Mouse (Mus musculus): Measurements from ENCODE around the gene Padi1. TPM values are rescaled to one million over a fixed set of nuclear protein-coding genes. Genes with fewer than 3 reads are reported as not detected.

Gene Padi1
- total RNA-seq, 2 experiments from 2014 or later, result not detected

GRCm38 (mm10) chr4:140827237-140827636, 18.3 kb downstream of the Padi1 start:
- intact Hi-C loops (cut with DNase I), result no loop called here
- no peak for DNase-seq (ENCODE audit: low spot score in 2 of 2)

- intact Hi-C loops (cut with DNase I), result no loop called here
- DNase-seq (ENCODE audit: low spot score in 2 of 2), result no peak
Observed at GRCm38 (mm10) chr4:140825942-140826341, 19.6 kb downstream of the Padi1 start.

- intact Hi-C loops (cut with DNase I), result loop anchor here (2.0 to 5.0 kb wide), 2 partner anchors 81 to 135 kb away; no protein-coding TSS in a partner anchor
- peak in 1 of 2 experiments; percentile 36 for DNase-seq (ENCODE audit: low spot score in 2 of 2)
Observed at GRCm38 (mm10) chr4:140821988-140822387, 23.6 kb downstream of the Padi1 start.

GRCm38 (mm10) chr4:140817413-140817812, 28.2 kb downstream of the Padi1 start:
- no peak for DNase-seq (ENCODE audit: low spot score in 2 of 2)
- intact Hi-C loops (cut with DNase I), result no loop called here

- intact Hi-C loops (cut with DNase I), result no loop called here
- no peak for DNase-seq (ENCODE audit: low spot score in 2 of 2)
Observed at GRCm38 (mm10) chr4:140815996-140816917, 29.3 kb downstream of the Padi1 start.

- DNase-seq (ENCODE audit: low spot score in 2 of 2), result no peak
- intact Hi-C loops (cut with DNase I), result no loop called here
Observed at GRCm38 (mm10) chr4:140815496-140815895, 30.1 kb downstream of the Padi1 start.

- no peak for DNase-seq (ENCODE audit: low spot score in 2 of 2)
- intact Hi-C loops (cut with DNase I), result no loop called here
Observed at GRCm38 (mm10) chr4:140814241-140815225, 31.0 kb downstream of the Padi1 start.

- intact Hi-C loops (cut with DNase I), result no loop called here
- DNase-seq (ENCODE audit: low spot score in 2 of 2), result no peak
Observed at GRCm38 (mm10) chr4:140813358-140814185, 32.0 kb downstream of the Padi1 start.

- intact Hi-C loops (cut with DNase I), result no loop called here
- no peak for DNase-seq (ENCODE audit: low spot score in 2 of 2)
Observed at GRCm38 (mm10) chr4:140812609-140813008, 33.0 kb downstream of the Padi1 start.

GRCm38 (mm10) chr4:140812191-140812590, 33.4 kb downstream of the Padi1 start:
- DNase-seq (ENCODE audit: low spot score in 2 of 2), result no peak
- intact Hi-C loops (cut with DNase I), result no loop called here

- intact Hi-C loops (cut with DNase I), result no loop called here
- no peak for DNase-seq (ENCODE audit: low spot score in 2 of 2)
Observed at GRCm38 (mm10) chr4:140810458-140811260, 34.9 kb downstream of the Padi1 start, which contains the start of gene Padi3. Gene Padi3 (minus strand): TSS chr4:140810648.

- no peak for DNase-seq (ENCODE audit: low spot score in 2 of 2)
- intact Hi-C loops (cut with DNase I), result no loop called here
Observed at GRCm38 (mm10) chr4:140809118-140809517, 36.5 kb downstream of the Padi1 start.

- no peak for DNase-seq (ENCODE audit: low spot score in 2 of 2)
- intact Hi-C loops (cut with DNase I), result no loop called here
Observed at GRCm38 (mm10) chr4:140804601-140805000, 41.0 kb downstream of the Padi1 start.

- DNase-seq (ENCODE audit: low spot score in 2 of 2), result no peak
- intact Hi-C loops (cut with DNase I), result no loop called here
Observed at GRCm38 (mm10) chr4:140801364-140801763, 44.2 kb downstream of the Padi1 start.

- no peak for DNase-seq (ENCODE audit: low spot score in 2 of 2)
- intact Hi-C loops (cut with DNase I), result no loop called here
Observed at GRCm38 (mm10) chr4:140796786-140797185, 48.8 kb downstream of the Padi1 start.

- intact Hi-C loops (cut with DNase I), result no loop called here
- no peak for DNase-seq (ENCODE audit: low spot score in 2 of 2)
Observed at GRCm38 (mm10) chr4:140794678-140795077, 50.9 kb downstream of the Padi1 start.

- no peak for DNase-seq (ENCODE audit: low spot score in 2 of 2)
- intact Hi-C loops (cut with DNase I), result no loop called here
Observed at GRCm38 (mm10) chr4:140793795-140794194, 51.8 kb downstream of the Padi1 start.

GRCm38 (mm10) chr4:140792584-140792983, 53.0 kb downstream of the Padi1 start:
- intact Hi-C loops (cut with DNase I), result no loop called here
- no peak for DNase-seq (ENCODE audit: low spot score in 2 of 2)
